Mouse (Mus musculus): ENCODE measurements around the gene BC004004. TPM values are rescaled to one million over a fixed set of nuclear protein-coding genes. Genes with fewer than 3 reads are reported as not detected.
A peak's percentile ranks its signal among the peaks of the same experiment; 100 is the strongest.

BC004004 gene
- polyA plus RNA-seq, 1 experiment from 2014 or later, result 116 TPM

DNA sequence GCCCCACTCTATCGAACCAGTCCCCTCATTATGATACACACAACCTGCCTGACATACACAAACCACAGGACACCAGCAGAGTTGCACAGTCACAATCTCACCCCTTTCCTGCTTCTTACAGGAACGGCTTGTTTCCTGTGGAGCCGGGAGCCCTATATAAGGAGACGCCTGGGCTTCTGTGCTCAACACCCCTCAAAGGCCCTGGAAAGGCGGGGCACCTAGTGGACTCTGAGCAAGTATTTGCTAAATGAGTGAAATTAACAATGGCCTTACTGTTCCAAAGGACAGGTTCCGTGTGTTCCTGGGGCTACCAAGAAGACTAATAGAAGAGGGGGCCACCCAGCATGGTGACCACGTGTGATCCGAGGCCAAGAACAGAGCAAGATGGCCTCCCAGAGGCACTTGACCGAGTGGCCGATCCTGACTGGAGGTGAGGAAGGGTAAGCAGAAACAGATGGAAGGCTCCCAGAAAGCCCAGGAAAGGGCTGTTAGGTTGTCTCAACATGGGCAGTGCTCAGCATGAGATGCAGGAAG lies 10.5 kb upstream of the BC004004 start:
- H3K9ac ChIP-seq (ENCODE audit: low read depth, low read length), result no peak overlapping the region
- no peak overlapping the region for H3K4me2 ChIP-seq (replicated peaks; ENCODE audit: low read depth)
- no peaks in the 10 kb centered on the region for H3K9me3 ChIP-seq (ENCODE audit: control insufficient read depth)
- H3K36me3 ChIP-seq (ENCODE audit: control insufficient read depth, insufficient read depth), result peaks cover 43% of the 10 kb centered on the region
- no peaks in the 10 kb centered on the region for H3K27me3 ChIP-seq (replicated peaks; ENCODE audit: control insufficient read depth, insufficient read depth, low read length)
- peaks cover 3% of the 10 kb centered on the region; the same call in 1 of the 2 replicates for H3K4me1 ChIP-seq (replicated peaks; ENCODE audit: control insufficient read depth, insufficient read depth, low read length)
- peak; percentile 72 for ATAC-seq
- no peak for TF ChIP-seq CTCF (IDR thresholded peaks at IDR 0.05; ENCODE audit: low read depth)
- H3K27ac ChIP-seq (ENCODE audit: low read depth, low read length), result peak overlapping the region; percentile 64
- H3K4me3 ChIP-seq (ENCODE audit: low read depth, low read length), result no peak overlapping the region
- 47% methylated on average over 10 of the region's 10 CpGs for WGBS

DNA sequence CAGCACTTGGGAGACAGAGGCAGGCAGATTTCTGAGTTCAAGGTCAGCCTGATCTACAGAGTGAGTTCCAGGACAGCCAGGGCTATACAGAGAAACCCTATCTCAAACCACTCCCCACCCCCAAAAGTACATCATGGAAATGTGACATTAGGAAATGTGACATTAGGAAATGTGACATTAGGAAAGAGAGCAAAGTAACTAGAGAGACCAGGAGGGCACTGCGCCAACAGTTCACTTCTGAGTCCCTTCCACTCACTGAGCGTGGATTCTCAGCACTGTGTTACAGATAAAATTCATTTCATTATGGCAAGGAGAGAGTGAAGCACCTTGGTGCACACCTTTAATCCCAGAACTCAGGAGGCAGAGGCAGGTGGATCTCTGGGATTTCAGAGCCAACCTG lies 9.7 kb upstream of the BC004004 start:
- no peak overlapping the region for H3K4me2 ChIP-seq (replicated peaks; ENCODE audit: low read depth)
- H3K27me3 ChIP-seq (replicated peaks; ENCODE audit: control insufficient read depth, insufficient read depth, low read length), result no peaks in the 10 kb centered on the region
- H3K4me1 ChIP-seq (replicated peaks; ENCODE audit: control insufficient read depth, insufficient read depth, low read length), result peaks cover 3% of the 10 kb centered on the region; the same call in 1 of the 2 replicates
- H3K27ac ChIP-seq (ENCODE audit: low read depth, low read length), result no peak overlapping the region
- no peak overlapping the region for H3K4me3 ChIP-seq (ENCODE audit: low read depth, low read length)
- no peaks in the 10 kb centered on the region for H3K9me3 ChIP-seq (ENCODE audit: control insufficient read depth)
- no peak for TF ChIP-seq CTCF (IDR thresholded peaks at IDR 0.05; ENCODE audit: low read depth)
- H3K9ac ChIP-seq (ENCODE audit: low read depth, low read length), result no peak overlapping the region
- H3K36me3 ChIP-seq (ENCODE audit: control insufficient read depth, insufficient read depth), result peaks cover 36% of the 10 kb centered on the region
- no peak for ATAC-seq
- WGBS, result 84% methylated on average over 2 of the region's 2 CpGs

DNA sequence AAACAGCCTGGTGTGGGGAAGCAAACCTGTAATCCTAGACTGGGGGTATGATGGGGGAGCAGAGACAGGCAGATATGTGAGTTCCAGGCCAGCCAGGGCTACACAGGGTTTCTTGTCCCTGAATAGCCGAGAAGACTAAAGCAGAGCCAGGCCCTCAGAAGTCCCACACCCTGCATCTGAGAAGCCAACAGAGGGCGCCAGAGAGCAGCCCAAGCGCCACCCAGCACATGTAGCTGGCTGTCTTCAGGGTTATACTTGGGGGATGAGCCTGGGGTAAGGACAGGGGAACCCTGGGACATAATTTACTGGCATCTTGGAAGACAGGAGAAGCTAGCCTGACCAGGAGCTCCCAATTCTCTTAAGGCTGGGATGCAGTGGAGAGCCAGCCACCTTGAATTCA lies 9.1 kb upstream of the BC004004 start:
- WGBS, result 7% methylated on average over 3 of the region's 3 CpGs
- Histone ChIP-seq H3K27me3 (replicated peaks; ENCODE audit: control insufficient read depth, insufficient read depth, low read length) (no peaks in the 10 kb centered on the region), H3K4me2 (replicated peaks; ENCODE audit: low read depth) (no peak overlapping the region), H3K9ac (ENCODE audit: low read depth, low read length) (no peak overlapping the region), H3K4me3 (ENCODE audit: low read depth, low read length) (no peak overlapping the region), H3K4me1 (replicated peaks; ENCODE audit: control insufficient read depth, insufficient read depth, low read length) (peaks cover 3% of the 10 kb centered on the region; the same call in 1 of the 2 replicates), H3K36me3 (ENCODE audit: control insufficient read depth, insufficient read depth) (peaks cover 35% of the 10 kb centered on the region), H3K27ac (ENCODE audit: low read depth, low read length) (no peak overlapping the region), H3K9me3 (ENCODE audit: control insufficient read depth) (no peaks in the 10 kb centered on the region)
- peak; percentile 99 for TF ChIP-seq CTCF (IDR thresholded peaks at IDR 0.05; ENCODE audit: low read depth)
- no peak for ATAC-seq

DNA sequence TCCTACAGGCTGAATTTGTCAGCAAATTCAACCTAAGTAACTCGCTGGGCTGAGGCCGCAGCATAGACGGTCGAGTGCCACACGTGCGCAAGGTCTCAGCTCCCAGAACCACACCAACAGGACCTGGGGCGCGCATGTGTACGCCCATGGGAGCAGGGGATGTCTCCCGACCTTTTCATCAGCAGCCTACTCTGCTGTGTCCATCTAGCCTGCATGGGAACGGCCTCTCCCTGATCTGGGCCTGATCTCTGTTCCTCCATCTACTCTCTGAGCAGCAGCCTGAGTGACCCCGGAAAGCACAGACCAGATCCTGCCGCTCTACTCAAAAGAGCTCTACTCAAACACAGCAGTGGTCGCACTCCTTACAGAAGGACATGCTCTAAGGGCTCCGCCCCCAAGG lies 8.1 kb upstream of the BC004004 start:
- H3K9ac ChIP-seq (ENCODE audit: low read depth, low read length), result no peak overlapping the region
- 85% methylated on average over 15 of the region's 15 CpGs for WGBS
- no peaks in the 10 kb centered on the region for H3K27me3 ChIP-seq (replicated peaks; ENCODE audit: control insufficient read depth, insufficient read depth, low read length)
- H3K27ac ChIP-seq (ENCODE audit: low read depth, low read length), result no peak overlapping the region
- peaks cover 32% of the 10 kb centered on the region; the same call in 1 of the 2 replicates for H3K36me3 ChIP-seq (ENCODE audit: control insufficient read depth, insufficient read depth)
- TF ChIP-seq CTCF (IDR thresholded peaks at IDR 0.05; ENCODE audit: low read depth), result no peak
- H3K4me1 ChIP-seq (replicated peaks; ENCODE audit: control insufficient read depth, insufficient read depth, low read length), result peaks cover 3% of the 10 kb centered on the region; the same call in 1 of the 2 replicates
- no peak overlapping the region for H3K4me2 ChIP-seq (replicated peaks; ENCODE audit: low read depth)
- no peak for ATAC-seq
- no peaks in the 10 kb centered on the region for H3K9me3 ChIP-seq (ENCODE audit: control insufficient read depth)
- no peak overlapping the region for H3K4me3 ChIP-seq (ENCODE audit: low read depth, low read length)

DNA sequence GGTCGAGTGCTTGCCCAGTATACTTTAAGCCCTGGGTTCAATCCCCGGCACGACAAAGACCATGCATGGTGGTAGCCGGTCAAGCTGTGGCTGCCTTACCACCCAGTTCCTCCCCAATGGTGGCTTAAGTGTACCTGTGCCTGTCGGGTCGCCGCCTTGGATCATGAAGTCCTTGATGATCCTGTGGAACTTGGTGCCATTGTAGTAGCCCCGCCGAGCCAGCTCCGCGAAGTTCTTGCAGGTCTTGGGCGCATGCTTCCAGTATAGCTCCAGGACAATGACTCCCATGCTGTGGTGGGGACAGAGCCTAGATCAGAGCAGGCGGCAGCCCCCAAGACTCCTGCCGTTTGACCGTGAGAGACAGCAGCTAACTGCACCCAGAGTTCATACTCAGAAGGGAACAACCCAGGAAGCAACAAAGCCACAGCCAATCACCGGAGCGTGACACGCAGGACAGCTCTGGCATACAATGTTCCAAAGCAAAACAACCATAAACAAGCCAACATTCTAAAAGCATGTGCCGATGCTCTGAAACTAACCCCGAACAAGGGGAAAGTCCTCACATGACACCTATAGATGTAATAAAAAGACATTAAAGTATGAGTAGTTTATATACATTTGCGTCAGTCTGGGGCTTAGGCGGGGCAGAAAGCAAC lies 6.9 kb upstream of the BC004004 start:
- ATAC-seq, result no peak
- Histone ChIP-seq H3K4me3 (ENCODE audit: low read depth, low read length) (no peak overlapping the region), H3K9me3 (ENCODE audit: control insufficient read depth) (no peaks in the 10 kb centered on the region), H3K36me3 (ENCODE audit: control insufficient read depth, insufficient read depth) (peaks cover 26% of the 10 kb centered on the region; the same call in 1 of the 2 replicates), H3K4me2 (replicated peaks; ENCODE audit: low read depth) (peak overlapping the region; percentile 30; the same call in 1 of the 2 replicates), H3K27me3 (replicated peaks; ENCODE audit: control insufficient read depth, insufficient read depth, low read length) (no peaks in the 10 kb centered on the region), H3K27ac (ENCODE audit: low read depth, low read length) (no peak overlapping the region), H3K9ac (ENCODE audit: low read depth, low read length) (0 out of 2 replicates have a peak overlapping the region, but pooled peaks have one; percentile 31), H3K4me1 (replicated peaks; ENCODE audit: control insufficient read depth, insufficient read depth, low read length) (peaks cover 3% of the 10 kb centered on the region; the same call in 1 of the 2 replicates)
- 78% methylated on average over 22 of the region's 22 CpGs for WGBS
- TF ChIP-seq CTCF (IDR thresholded peaks at IDR 0.05; ENCODE audit: low read depth), result no peak

DNA sequence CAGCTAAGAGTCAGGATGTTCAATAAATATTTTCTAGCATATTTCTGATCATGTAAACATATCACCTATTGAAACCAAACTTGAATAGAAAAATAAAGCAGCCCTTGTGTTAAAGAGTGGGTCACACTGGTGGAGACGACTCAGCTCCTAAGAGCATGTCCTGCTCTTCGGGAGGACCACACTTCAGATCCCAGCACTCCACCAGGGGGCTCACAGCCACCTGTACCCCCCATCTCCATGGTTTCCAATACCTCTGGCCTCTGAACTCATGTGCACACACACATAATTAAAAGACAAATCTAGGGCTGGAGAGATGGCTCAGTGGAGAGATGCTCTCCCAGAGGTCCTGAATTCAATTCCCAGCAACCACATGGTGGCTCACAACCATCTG lies 6.3 kb upstream of the BC004004 start:
- H3K27ac ChIP-seq (ENCODE audit: low read depth, low read length), result no peak overlapping the region
- H3K4me1 ChIP-seq (replicated peaks; ENCODE audit: control insufficient read depth, insufficient read depth, low read length), result peaks cover 3% of the 10 kb centered on the region; the same call in 1 of the 2 replicates
- peak; percentile 45; the same call in 1 of the 2 replicates for TF ChIP-seq CTCF (IDR thresholded peaks at IDR 0.05; ENCODE audit: low read depth)
- peak overlapping the region; percentile 87 for H3K4me2 ChIP-seq (replicated peaks; ENCODE audit: low read depth)
- no peak overlapping the region for H3K4me3 ChIP-seq (ENCODE audit: low read depth, low read length)
- H3K27me3 ChIP-seq (replicated peaks; ENCODE audit: control insufficient read depth, insufficient read depth, low read length), result no peaks in the 10 kb centered on the region
- WGBS, result 30% methylated on average over 2 of the region's 2 CpGs
- no peak for ATAC-seq
- no peak overlapping the region for H3K9ac ChIP-seq (ENCODE audit: low read depth, low read length)
- no peaks in the 10 kb centered on the region for H3K9me3 ChIP-seq (ENCODE audit: control insufficient read depth)
- H3K36me3 ChIP-seq (ENCODE audit: control insufficient read depth, insufficient read depth), result peaks cover 21% of the 10 kb centered on the region; the same call in 1 of the 2 replicates

All from intestine, postnatal 0 days (tissue).